Mouse (Mus musculus) neural tube, embryonic 12.5 days (tissue): ENCODE measurements around the gene Dnah3. TPM values are rescaled to one million over a fixed set of nuclear protein-coding genes. Genes with fewer than 3 reads are reported as not detected.

Experiments
- ATAC-seq: fragments of 200-750 bp; cut with Nextera tagmentation; 2 replicates; pipeline ENCODE4 v1.8.0; 2017; ENCODE audit warnings: low read depth, mild to moderate bottlenecking, moderate TSS enrichment, moderate library complexity; ENCODE audit not compliant: low FRiP score
- H3K27ac ChIP-seq: fragments of 300-500 bp; sonication (generic); 2 replicates; pipeline ENCODE4 v1.5.1; 2016
- H3K27me3 ChIP-seq: fragments of 300-500 bp; sonication (generic); replicated peaks from 2 replicates; pipeline ENCODE4 v1.6.1; 2016; ENCODE audit warnings: mild to moderate bottlenecking
- H3K36me3 ChIP-seq: fragments of 300-500 bp; sonication (generic); 2 replicates; pipeline ENCODE4 v1.6.1; 2016; ENCODE audit warnings: mild to moderate bottlenecking
- H3K4me1 ChIP-seq: fragments of 300-500 bp; sonication (generic); 2 replicates; pipeline ENCODE4 v1.6.1; 2016
- H3K4me2 ChIP-seq: fragments of 300-500 bp; sonication (generic); replicated peaks from 2 replicates; pipeline ENCODE4 v1.6.1; 2016; ENCODE audit warnings: mild to moderate bottlenecking
- H3K4me3 ChIP-seq: fragments of 300-500 bp; sonication (generic); 2 replicates; pipeline ENCODE4 v1.5.1; 2016
- H3K9ac ChIP-seq: fragments of 300-500 bp; sonication (generic); 2 replicates; pipeline ENCODE4 v1.6.1; 2016; ENCODE audit warnings: mild to moderate bottlenecking
- H3K9me3 ChIP-seq: fragments of 300-500 bp; sonication (generic); 2 replicates; pipeline ENCODE4 v1.6.1; 2016; ENCODE audit warnings: mild to moderate bottlenecking
- WGBS: fragments of 180-500 bp; shearing (Covaris S2); methylation state at CpG from one replicate; pipeline ENCODE4 v1.1.7; 2016; 5-methylcytosine and 5-hydroxymethylcytosine counted together
- polyA plus RNA-seq: library from polyadenylated mRNA; unstranded; fragments of >200 nt; fragmentation: Nextera tagmentation; extraction: Ambion mirVana; gene quantifications from 2 replicates; pipeline ENCODE4 v1.2.1, GENCODE M21; 2016

The Dnah3 gene
- polyA plus RNA-seq, 1 experiment from 2014 or later, result not detected

DNA sequence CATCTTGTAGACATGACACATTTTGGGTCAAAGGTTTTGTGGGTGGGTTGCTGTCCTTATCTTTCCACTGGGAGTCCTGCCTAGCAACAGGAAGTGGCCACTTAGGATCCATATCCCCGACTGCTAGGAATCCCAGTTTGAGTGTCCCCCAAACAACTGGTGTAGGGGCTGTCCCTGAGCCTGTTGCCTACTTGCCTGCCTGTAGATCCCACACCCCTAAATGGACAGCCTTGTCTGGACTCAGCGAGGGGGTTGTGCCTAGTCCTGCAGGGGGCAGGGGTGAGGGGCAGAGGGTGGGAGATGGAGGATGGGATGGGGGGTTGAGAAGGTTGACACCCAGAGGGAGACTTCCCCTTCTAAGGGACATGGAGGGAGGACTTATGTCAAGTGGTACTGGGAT is 125.8 kb downstream of the Dnah3 start:
- no peak for ATAC-seq

GRCm38 (mm10) chr7:119965651-119966395 is 129.3 kb downstream of the Dnah3 start:
- no peak for ATAC-seq
- WGBS, result 88% methylated on average over 9 of the region's 9 CpGs
- Histone ChIP-seq H3K4me2 (no peak overlapping the region), H3K4me1 (no peaks in the 10 kb centered on the region), H3K9ac (no peak overlapping the region), H3K4me3 (no peak overlapping the region), H3K36me3 (no peaks in the 10 kb centered on the region), H3K27me3 (no peaks in the 10 kb centered on the region), H3K27ac (no peak overlapping the region), H3K9me3 (no peaks in the 10 kb centered on the region)

More for the DNA sequence above, 125.8 kb downstream of the Dnah3 start:
- Histone ChIP-seq H3K36me3 (no peaks in the 10 kb centered on the region), H3K27ac (no peak overlapping the region), H3K4me2 (no peak overlapping the region), H3K4me1 (no peaks in the 10 kb centered on the region), H3K9me3 (no peaks in the 10 kb centered on the region), H3K9ac (no peak overlapping the region), H3K4me3 (no peak overlapping the region), H3K27me3 (no peaks in the 10 kb centered on the region)
- WGBS, result 74% methylated on average over 2 of the region's 2 CpGs

DNA sequence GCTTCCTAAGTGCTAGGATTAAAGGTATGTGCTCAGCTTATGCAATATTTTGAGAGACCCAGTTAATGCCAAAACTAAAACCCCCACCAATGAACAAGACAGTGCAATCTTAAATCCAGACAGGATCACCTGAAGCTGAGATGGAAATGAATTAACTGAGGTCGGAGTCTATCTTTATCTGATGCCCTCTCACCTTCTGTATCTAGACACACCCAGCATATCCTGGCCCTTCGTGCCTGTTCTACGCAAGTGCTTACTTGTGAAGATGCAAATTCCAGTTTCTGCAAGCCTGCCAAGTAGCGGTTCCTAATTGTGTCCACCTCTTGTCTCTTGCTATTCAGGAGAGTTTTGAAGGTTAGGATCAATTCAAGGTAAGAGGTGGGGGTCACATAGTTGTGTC is 129.9 kb downstream of the Dnah3 start:
- no peak for ATAC-seq
- Histone ChIP-seq H3K4me3 (no peak overlapping the region), H3K4me2 (no peak overlapping the region), H3K27ac (no peak overlapping the region), H3K4me1 (no peaks in the 10 kb centered on the region), H3K36me3 (no peaks in the 10 kb centered on the region), H3K27me3 (no peaks in the 10 kb centered on the region), H3K9ac (no peak overlapping the region), H3K9me3 (no peaks in the 10 kb centered on the region)
- WGBS, result 90% methylated on average over 4 of the region's 4 CpGs

DNA sequence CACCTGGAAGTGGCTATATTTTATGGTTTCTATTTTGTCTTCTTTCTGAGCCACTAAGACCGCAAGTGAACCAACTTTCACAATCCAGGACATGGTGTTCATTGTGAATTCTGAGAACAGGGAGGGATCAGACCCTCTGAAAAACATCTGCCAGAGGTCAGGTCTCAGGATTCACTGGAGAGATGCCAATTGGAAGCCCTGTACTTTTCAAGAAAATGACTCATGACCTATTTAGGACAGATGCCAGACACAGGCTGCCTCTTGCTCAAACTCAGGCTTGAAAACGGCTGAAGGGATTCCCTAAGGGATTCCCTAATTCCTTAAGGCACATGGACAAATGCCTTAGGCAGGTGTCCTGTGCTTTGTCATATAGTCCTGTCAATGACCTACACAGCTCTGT is 134.0 kb downstream of the Dnah3 start:
- 74% methylated on average over 2 of the region's 2 CpGs for WGBS
- Histone ChIP-seq H3K4me2 (no peak overlapping the region), H3K4me3 (no peak overlapping the region), H3K36me3 (no peaks in the 10 kb centered on the region), H3K9me3 (no peaks in the 10 kb centered on the region), H3K27ac (no peak overlapping the region), H3K4me1 (no peaks in the 10 kb centered on the region), H3K27me3 (no peaks in the 10 kb centered on the region), H3K9ac (no peak overlapping the region)
- no peak for ATAC-seq

DNA sequence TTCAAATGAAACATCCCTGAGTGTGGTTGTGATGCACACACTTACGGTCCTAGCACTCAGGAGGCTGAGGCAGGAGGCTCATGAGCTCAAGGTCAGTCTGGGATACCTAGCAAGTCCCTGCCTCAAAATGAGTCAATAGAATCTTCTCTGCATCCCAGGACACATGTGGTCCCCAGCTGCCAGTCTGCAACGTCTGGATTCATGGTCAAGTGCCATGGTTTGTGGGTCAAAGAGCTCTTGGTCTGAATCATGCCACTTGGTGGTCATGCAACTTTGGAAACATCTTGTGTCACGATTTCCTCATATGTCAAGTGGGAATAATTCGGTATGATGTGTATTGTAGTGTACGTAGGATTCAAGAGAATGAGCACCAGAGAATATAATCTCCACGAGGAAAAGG is 134.5 kb downstream of the Dnah3 start:
- Histone ChIP-seq H3K9me3 (no peaks in the 10 kb centered on the region), H3K4me1 (no peaks in the 10 kb centered on the region), H3K36me3 (no peaks in the 10 kb centered on the region), H3K4me3 (no peak overlapping the region), H3K4me2 (no peak overlapping the region), H3K9ac (no peak overlapping the region), H3K27me3 (no peaks in the 10 kb centered on the region), H3K27ac (no peak overlapping the region)
- 84% methylated on average over 6 of the region's 6 CpGs for WGBS
- no peak for ATAC-seq

DNA sequence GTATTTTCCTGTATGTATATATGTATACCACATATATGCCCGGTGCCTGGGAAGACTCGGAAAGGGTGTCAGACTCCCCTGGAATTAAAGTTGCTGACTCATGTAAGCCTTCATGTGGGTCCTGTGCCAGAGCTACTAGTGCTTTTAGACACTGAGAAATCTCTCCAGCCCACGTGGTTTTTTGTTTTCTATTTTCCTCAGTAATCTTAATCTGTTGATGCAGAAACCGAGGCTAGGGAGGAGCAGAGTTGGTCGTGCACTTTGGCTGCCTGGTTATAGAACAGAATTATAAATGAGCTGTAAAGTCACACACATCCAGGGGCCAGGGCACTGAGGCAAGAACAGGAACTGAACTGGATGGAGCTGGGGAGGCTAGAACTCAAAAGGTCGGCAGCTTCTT is 135.1 kb downstream of the Dnah3 start:
- Histone ChIP-seq H3K4me2 (no peak overlapping the region), H3K4me1 (no peaks in the 10 kb centered on the region), H3K9ac (no peak overlapping the region), H3K27ac (no peak overlapping the region), H3K36me3 (no peaks in the 10 kb centered on the region), H3K27me3 (no peaks in the 10 kb centered on the region), H3K9me3 (no peaks in the 10 kb centered on the region), H3K4me3 (no peak overlapping the region)
- WGBS, result 83% methylated on average over 6 of the region's 6 CpGs
- ATAC-seq, result no peak

DNA sequence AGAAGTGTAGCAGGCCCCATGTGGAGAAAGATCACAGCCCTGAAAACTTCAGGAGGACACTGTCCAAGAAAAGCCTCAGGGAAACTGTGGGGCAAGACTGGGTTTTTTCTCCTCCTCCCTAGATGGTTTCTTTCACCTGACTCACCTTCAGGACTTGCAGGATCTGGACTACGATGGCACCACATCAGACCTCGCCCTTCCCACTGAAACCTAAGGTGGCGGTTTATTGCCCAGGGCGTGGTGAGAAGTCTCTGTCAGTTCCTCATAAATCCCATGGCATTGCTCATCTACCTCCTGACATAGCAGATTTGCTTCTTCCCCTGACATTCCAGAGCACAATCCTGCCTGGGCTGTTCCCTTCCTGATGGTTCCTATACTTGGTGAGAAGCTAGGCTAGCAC is 135.6 kb downstream of the Dnah3 start:
- Histone ChIP-seq H3K27me3 (no peaks in the 10 kb centered on the region), H3K4me1 (no peaks in the 10 kb centered on the region), H3K4me3 (no peak overlapping the region), H3K36me3 (no peaks in the 10 kb centered on the region), H3K9ac (no peak overlapping the region), H3K27ac (no peak overlapping the region), H3K9me3 (no peaks in the 10 kb centered on the region), H3K4me2 (no peak overlapping the region)
- WGBS, result 91% methylated on average over 4 of the region's 4 CpGs
- no peak for ATAC-seq

DNA sequence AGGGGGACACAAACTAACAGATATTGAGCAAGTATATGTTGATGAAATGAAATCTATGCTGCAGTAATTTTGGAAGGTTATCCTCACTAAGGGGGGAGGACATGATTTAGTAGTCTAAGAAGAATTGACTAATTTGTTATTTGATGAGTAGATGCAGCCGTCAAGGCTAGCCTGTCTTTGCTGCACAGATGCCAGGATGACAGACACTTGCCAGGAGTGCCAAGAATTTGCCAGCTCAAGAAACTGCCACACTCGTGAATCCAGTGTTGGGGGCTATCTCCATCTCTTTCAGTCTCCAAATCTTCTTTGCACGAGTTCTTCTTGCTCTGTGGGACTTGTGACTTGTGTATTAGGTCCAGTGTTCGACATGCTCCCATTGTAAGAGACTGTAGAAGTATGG is 136.0 kb downstream of the Dnah3 start:
- Histone ChIP-seq H3K27me3 (no peaks in the 10 kb centered on the region), H3K4me1 (no peaks in the 10 kb centered on the region), H3K4me3 (no peak overlapping the region), H3K4me2 (no peak overlapping the region), H3K36me3 (no peaks in the 10 kb centered on the region), H3K9me3 (no peaks in the 10 kb centered on the region), H3K27ac (no peak overlapping the region), H3K9ac (no peak overlapping the region)
- no peak for ATAC-seq
- WGBS, result 75% methylated on average over 4 of the region's 4 CpGs

- H3K27ac ChIP-seq, result no peak overlapping the region
- no peaks in the 10 kb centered on the region for H3K9me3 ChIP-seq
- H3K36me3 ChIP-seq, result no peaks in the 10 kb centered on the region
- H3K4me3 ChIP-seq, result no peak overlapping the region
- H3K4me2 ChIP-seq, result no peak overlapping the region
- ATAC-seq, result no peak
- no peaks in the 10 kb centered on the region for H3K4me1 ChIP-seq
- no peaks in the 10 kb centered on the region for H3K27me3 ChIP-seq
- H3K9ac ChIP-seq, result no peak overlapping the region
These were observed 137.7 kb downstream of the Dnah3 start for GRCm38 (mm10) chr7:119957421-119957820.

DNA sequence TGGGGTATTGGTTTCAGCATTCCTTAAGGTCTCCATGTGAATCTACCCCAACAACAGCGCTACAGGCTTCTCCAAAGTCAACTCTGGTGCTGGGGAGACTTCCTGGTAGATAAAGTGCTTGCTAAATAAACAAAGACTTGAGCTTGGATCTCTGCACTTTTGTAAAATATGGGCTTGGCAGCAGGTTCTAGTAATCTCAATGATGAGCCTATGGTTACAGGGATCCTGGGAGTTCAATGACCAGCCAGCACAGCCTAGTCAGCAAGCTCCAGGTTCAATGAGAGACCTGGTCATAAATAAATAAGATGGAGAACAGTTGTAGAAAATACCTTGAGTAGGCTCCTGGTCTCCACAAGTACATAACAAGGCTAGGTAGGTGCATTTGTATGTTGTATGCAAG is 141.0 kb downstream of the Dnah3 start:
- Histone ChIP-seq H3K4me3 (no peak overlapping the region), H3K9me3 (no peaks in the 10 kb centered on the region), H3K4me1 (no peaks in the 10 kb centered on the region), H3K36me3 (no peaks in the 10 kb centered on the region), H3K27me3 (no peaks in the 10 kb centered on the region), H3K27ac (no peak overlapping the region), H3K9ac (no peak overlapping the region), H3K4me2 (no peak overlapping the region)
- WGBS, result 89% methylated on average over 1 of the region's 1 CpGs
- no peak for ATAC-seq

- 60% methylated on average over 2 of the region's 2 CpGs for WGBS
- no peak for ATAC-seq
These were observed 153.5 kb downstream of the Dnah3 start for GRCm38 (mm10) chr7:119941569-119941968.

DNA sequence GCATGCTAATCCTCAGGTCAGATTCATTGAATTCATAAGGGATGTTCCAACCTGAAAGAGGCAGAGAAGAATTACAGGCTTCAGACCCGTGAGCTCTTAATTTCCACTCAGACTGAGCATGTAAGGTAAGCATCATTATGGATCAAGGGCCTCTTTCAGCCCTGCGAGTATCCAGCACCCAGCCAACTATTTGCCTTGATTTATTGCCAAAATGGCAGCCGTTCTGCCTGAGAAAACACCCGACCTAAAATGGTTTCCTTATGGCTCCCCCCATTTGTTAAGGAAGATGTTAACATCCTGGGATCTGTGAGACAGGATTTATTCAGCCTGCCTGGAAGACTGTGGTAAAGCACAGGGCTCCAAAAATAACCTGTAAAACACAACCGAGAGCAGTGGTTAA is 158.0 kb downstream of the Dnah3 start:
- H3K27me3 ChIP-seq, result no peaks in the 10 kb centered on the region
- H3K9me3 ChIP-seq, result no peaks in the 10 kb centered on the region
- no peaks in the 10 kb centered on the region for H3K4me1 ChIP-seq
- 69% methylated on average over 5 of the region's 5 CpGs for WGBS
- ATAC-seq, result no peak
- H3K9ac ChIP-seq, result no peak overlapping the region
- no peaks in the 10 kb centered on the region for H3K36me3 ChIP-seq
- H3K4me3 ChIP-seq, result no peak overlapping the region
- H3K4me2 ChIP-seq, result no peak overlapping the region
- H3K27ac ChIP-seq, result no peak overlapping the region

More at GRCm38 (mm10) chr7:119941569-119941968, 153.5 kb downstream of the Dnah3 start:
- Histone ChIP-seq H3K4me3 (no peak overlapping the region), H3K9ac (no peak overlapping the region), H3K27me3 (no peaks in the 10 kb centered on the region), H3K9me3 (no peaks in the 10 kb centered on the region), H3K4me2 (no peak overlapping the region), H3K36me3 (no peaks in the 10 kb centered on the region), H3K4me1 (no peaks in the 10 kb centered on the region), H3K27ac (no peak overlapping the region)

DNA sequence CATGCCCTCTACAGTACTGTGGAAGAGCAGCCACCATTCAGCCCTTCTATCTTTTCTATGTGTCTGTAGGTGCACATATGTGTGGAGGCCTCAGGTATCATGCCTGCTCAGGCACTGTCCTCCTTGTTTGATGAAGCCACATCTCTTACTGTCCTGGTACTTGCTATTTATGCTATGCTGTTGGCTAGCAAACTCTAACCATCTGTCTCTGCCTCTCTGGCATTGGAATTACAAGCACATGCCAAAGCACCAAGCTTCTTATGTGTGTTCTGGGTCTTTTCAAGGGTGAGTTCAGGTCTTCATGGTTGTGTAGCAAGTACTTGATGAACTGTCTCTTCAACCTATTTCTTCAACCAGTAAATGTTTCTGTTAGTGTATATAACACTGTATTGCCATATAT is 158.8 kb downstream of the Dnah3 start:
- no peak for ATAC-seq
- Histone ChIP-seq H3K4me2 (no peak overlapping the region), H3K9ac (no peak overlapping the region), H3K27ac (no peak overlapping the region), H3K9me3 (no peaks in the 10 kb centered on the region), H3K4me1 (no peaks in the 10 kb centered on the region), H3K4me3 (no peak overlapping the region), H3K36me3 (no peaks in the 10 kb centered on the region), H3K27me3 (no peaks in the 10 kb centered on the region)
